Mouse (Mus musculus): Measurements from ENCODE around the gene Anapc5. TPM values are rescaled to one million over a fixed set of nuclear protein-coding genes. Genes with fewer than 3 reads are reported as not detected.

Gene Anapc5
- polyA plus RNA-seq (2015; fragmentation: Nextera tagmentation; extraction: Ambion mirVana): 286 and 337 TPM in 2 replicates

GRCm38 (mm10) chr5:122820777-122821523, at the start of gene Anapc5:
Anapc5 (minus strand) TSS chr5:122821339.
- Histone ChIP-seq H3K9ac (peak within 1 kb of the TSS; percentile 74), H3K9me3 (replicated peaks) (no peaks in the 10 kb centered on the region), H3K27me3 (no peaks in the 10 kb centered on the region), H3K36me3 (peaks cover 30% of the 10 kb centered on the region), H3K4me3 (peak within 1 kb of the TSS; percentile 70), H3K27ac (peak within 1 kb of the TSS; percentile 94), H3K4me1 (replicated peaks) (peaks cover 11% of the 10 kb centered on the region), H3K4me2 (peak within 1 kb of the TSS; percentile 69)
- 0% methylated on average over 55 of the region's 55 CpGs for WGBS
- ATAC-seq (replicated peaks; ENCODE audit: insufficient number of reproducible peaks, insufficient read depth, low FRiP score, low read depth): peak; percentile 100

GRCm38 (mm10) chr5:122863053-122863452, 41.9 kb upstream of the Anapc5 start:
- no peak for ATAC-seq (replicated peaks; ENCODE audit: insufficient number of reproducible peaks, insufficient read depth, low FRiP score, low read depth)
- H3K9me3 ChIP-seq (replicated peaks): no peaks in the 10 kb centered on the region
- H3K4me3 ChIP-seq: no peak overlapping the region
- H3K4me1 ChIP-seq (replicated peaks): no peaks in the 10 kb centered on the region
- H3K27me3 ChIP-seq: no peaks in the 10 kb centered on the region
- WGBS: 93% methylated on average over 2 of the region's 2 CpGs
- H3K27ac ChIP-seq: no peak overlapping the region
- H3K36me3 ChIP-seq: peaks cover 51% of the 10 kb centered on the region
- no peak overlapping the region for H3K9ac ChIP-seq
- H3K4me2 ChIP-seq: no peak overlapping the region

GRCm38 (mm10) chr5:122855858-122856257, 34.7 kb upstream of the Anapc5 start:
- no peak overlapping the region for H3K4me2 ChIP-seq
- WGBS: 72% methylated on average over 3 of the region's 3 CpGs

GRCm38 (mm10) chr5:122852611-122853010, 31.5 kb upstream of the Anapc5 start:
- Histone ChIP-seq H3K27ac (no peak overlapping the region), H3K27me3 (no peaks in the 10 kb centered on the region), H3K36me3 (no peaks in the 10 kb centered on the region), H3K9me3 (replicated peaks) (no peaks in the 10 kb centered on the region), H3K4me1 (replicated peaks) (peaks cover 15% of the 10 kb centered on the region), H3K4me2 (no peak overlapping the region), H3K4me3 (no peak overlapping the region), H3K9ac (no peak overlapping the region)
- WGBS: 61% methylated on average over 2 of the region's 2 CpGs
- no peak for ATAC-seq (replicated peaks; ENCODE audit: insufficient number of reproducible peaks, insufficient read depth, low FRiP score, low read depth)

More at GRCm38 (mm10) chr5:122855858-122856257, 34.7 kb upstream of the Anapc5 start:
- Histone ChIP-seq H3K9ac (no peak overlapping the region), H3K36me3 (no peaks in the 10 kb centered on the region), H3K4me1 (replicated peaks) (peaks cover 8% of the 10 kb centered on the region), H3K27me3 (no peaks in the 10 kb centered on the region), H3K4me3 (no peak overlapping the region), H3K27ac (no peak overlapping the region), H3K9me3 (replicated peaks) (no peaks in the 10 kb centered on the region)
- ATAC-seq (replicated peaks; ENCODE audit: insufficient number of reproducible peaks, insufficient read depth, low FRiP score, low read depth): no peak

- peak; percentile 72 for ATAC-seq (replicated peaks; ENCODE audit: insufficient number of reproducible peaks, insufficient read depth, low FRiP score, low read depth)
- WGBS: under 1% methylated on average over 38 of the region's 38 CpGs
- Histone ChIP-seq H3K4me3 (peak overlapping the region; percentile 88), H3K36me3 (no peaks in the 10 kb centered on the region), H3K27me3 (no peaks in the 10 kb centered on the region), H3K27ac (peak overlapping the region; percentile 94), H3K4me2 (peak overlapping the region; percentile 88), H3K9ac (peak overlapping the region; percentile 98), H3K9me3 (replicated peaks) (no peaks in the 10 kb centered on the region), H3K4me1 (replicated peaks) (peaks cover 15% of the 10 kb centered on the region)
These were observed 29.3 kb upstream of the Anapc5 start for GRCm38 (mm10) chr5:122850319-122851002.

- Histone ChIP-seq H3K9me3 (replicated peaks) (no peaks in the 10 kb centered on the region), H3K4me3 (peak within 1 kb of the TSS; percentile 88), H3K4me1 (replicated peaks) (peaks cover 15% of the 10 kb centered on the region), H3K27me3 (no peaks in the 10 kb centered on the region), H3K27ac (peak within 1 kb of the TSS; percentile 94), H3K36me3 (no peaks in the 10 kb centered on the region), H3K4me2 (peak within 1 kb of the TSS; percentile 88), H3K9ac (peak within 1 kb of the TSS; percentile 98)
- WGBS: 1% methylated on average over 56 of the region's 61 CpGs
- ATAC-seq (replicated peaks; ENCODE audit: insufficient number of reproducible peaks, insufficient read depth, low FRiP score, low read depth): peak; percentile 100
These were observed 28.6 kb upstream of the Anapc5 start, which contains the start of gene Rnf34 for GRCm38 (mm10) chr5:122849521-122850318. Rnf34 (plus strand) TSS chr5:122850048.

GRCm38 (mm10) chr5:122843799-122844198, 22.7 kb upstream of the Anapc5 start:
- H3K4me3 ChIP-seq: no peak overlapping the region
- 81% methylated on average over 5 of the region's 5 CpGs for WGBS
- no peaks in the 10 kb centered on the region for H3K9me3 ChIP-seq (replicated peaks)
- H3K36me3 ChIP-seq: no peaks in the 10 kb centered on the region
- no peak overlapping the region for H3K27ac ChIP-seq
- ATAC-seq (replicated peaks; ENCODE audit: insufficient number of reproducible peaks, insufficient read depth, low FRiP score, low read depth): no peak
- H3K4me2 ChIP-seq: no peak overlapping the region
- H3K9ac ChIP-seq: no peak overlapping the region
- H3K4me1 ChIP-seq (replicated peaks): no peaks in the 10 kb centered on the region
- no peaks in the 10 kb centered on the region for H3K27me3 ChIP-seq

GRCm38 (mm10) chr5:122841126-122841525, 20.0 kb upstream of the Anapc5 start:
- 76% methylated on average over 2 of the region's 2 CpGs for WGBS
- no peaks in the 10 kb centered on the region for H3K27me3 ChIP-seq
- no peak for ATAC-seq (replicated peaks; ENCODE audit: insufficient number of reproducible peaks, insufficient read depth, low FRiP score, low read depth)
- no peaks in the 10 kb centered on the region for H3K36me3 ChIP-seq
- H3K4me3 ChIP-seq: no peak overlapping the region
- no peak overlapping the region for H3K9ac ChIP-seq
- H3K4me1 ChIP-seq (replicated peaks): no peaks in the 10 kb centered on the region
- H3K4me2 ChIP-seq: no peak overlapping the region
- H3K9me3 ChIP-seq (replicated peaks): no peaks in the 10 kb centered on the region
- no peak overlapping the region for H3K27ac ChIP-seq

- H3K9me3 ChIP-seq (replicated peaks): no peaks in the 10 kb centered on the region
- H3K27ac ChIP-seq: no peak overlapping the region
- H3K4me3 ChIP-seq: no peak overlapping the region
- no peak for ATAC-seq (replicated peaks; ENCODE audit: insufficient number of reproducible peaks, insufficient read depth, low FRiP score, low read depth)
- H3K27me3 ChIP-seq: no peaks in the 10 kb centered on the region
- WGBS: 72% methylated on average over 10 of the region's 10 CpGs
- H3K4me2 ChIP-seq: no peak overlapping the region
- no peak overlapping the region for H3K9ac ChIP-seq
- H3K36me3 ChIP-seq: no peaks in the 10 kb centered on the region
- H3K4me1 ChIP-seq (replicated peaks): no peaks in the 10 kb centered on the region
These were observed 11.9 kb upstream of the Anapc5 start for GRCm38 (mm10) chr5:122832996-122833395.

- no peak for ATAC-seq (replicated peaks; ENCODE audit: insufficient number of reproducible peaks, insufficient read depth, low FRiP score, low read depth)
These were observed 11.4 kb upstream of the Anapc5 start for GRCm38 (mm10) chr5:122832536-122832935.

GRCm38 (mm10) chr5:122825099-122825498, 4.0 kb upstream of the Anapc5 start:
- H3K4me2 ChIP-seq: no peak overlapping the region
- no peak for ATAC-seq (replicated peaks; ENCODE audit: insufficient number of reproducible peaks, insufficient read depth, low FRiP score, low read depth)
- WGBS: 73% methylated on average over 8 of the region's 8 CpGs
- no peak overlapping the region for H3K4me3 ChIP-seq
- H3K27ac ChIP-seq: no peak overlapping the region
- H3K27me3 ChIP-seq: no peaks in the 10 kb centered on the region
- no peaks in the 10 kb centered on the region for H3K36me3 ChIP-seq
- H3K4me1 ChIP-seq (replicated peaks): peaks cover 3% of the 10 kb centered on the region
- H3K9ac ChIP-seq: no peak overlapping the region
- no peaks in the 10 kb centered on the region for H3K9me3 ChIP-seq (replicated peaks)

More at GRCm38 (mm10) chr5:122832536-122832935, 11.4 kb upstream of the Anapc5 start:
- H3K4me1 ChIP-seq (replicated peaks): no peaks in the 10 kb centered on the region
- WGBS: 83% methylated on average over 10 of the region's 10 CpGs
- no peak overlapping the region for H3K9ac ChIP-seq
- no peak overlapping the region for H3K27ac ChIP-seq
- H3K4me2 ChIP-seq: no peak overlapping the region
- no peaks in the 10 kb centered on the region for H3K36me3 ChIP-seq
- H3K4me3 ChIP-seq: no peak overlapping the region
- no peaks in the 10 kb centered on the region for H3K27me3 ChIP-seq
- no peaks in the 10 kb centered on the region for H3K9me3 ChIP-seq (replicated peaks)
